Mouse (Mus musculus): Measurements from ENCODE around the gene Defb19. TPM values are rescaled to one million over a fixed set of nuclear protein-coding genes. Genes with fewer than 3 reads are reported as not detected.

The Defb19 gene
- polyA plus RNA-seq, 1 experiment from 2014 or later = 1.0 TPM

- no peak for ATAC-seq (ENCODE audit: extremely low read depth, insufficient number of reproducible peaks, low FRiP score, low TSS enrichment)
- Histone ChIP-seq H3K4me1 (peaks cover 11% of the 10 kb centered on the region), H3K27ac (replicated peaks) (no peak overlapping the region), H3K27me3 (replicated peaks) (no peaks in the 10 kb centered on the region), H3K9me3 (no peaks in the 10 kb centered on the region), H3K4me3 (no peak overlapping the region), H3K4me2 (no peak overlapping the region), H3K9ac (no peak overlapping the region), H3K36me3 (no peaks in the 10 kb centered on the region)
- 47% methylated on average over 11 of the region's 11 CpGs for WGBS
Measured at GRCm38 (mm10) chr2:152580612-152581011, 500 bp upstream of the Defb19 start.

GRCm38 (mm10) chr2:152573484-152573883, 6.6 kb downstream of the Defb19 start:
- no peak overlapping the region for H3K9ac ChIP-seq
- H3K27ac ChIP-seq (replicated peaks) = no peak overlapping the region
- H3K36me3 ChIP-seq = no peaks in the 10 kb centered on the region
- no peaks in the 10 kb centered on the region for H3K9me3 ChIP-seq
- H3K27me3 ChIP-seq (replicated peaks) = peaks cover 2% of the 10 kb centered on the region; the same call in 1 of the 2 replicates
- WGBS = 78% methylated on average over 8 of the region's 8 CpGs
- no peaks in the 10 kb centered on the region for H3K4me1 ChIP-seq
- no peak overlapping the region for H3K4me3 ChIP-seq
- ATAC-seq (ENCODE audit: extremely low read depth, insufficient number of reproducible peaks, low FRiP score, low TSS enrichment) = no peak
- H3K4me2 ChIP-seq = no peak overlapping the region

- H3K4me2 ChIP-seq = no peak within 1 kb of the TSS
- WGBS = 56% methylated on average over 11 of the region's 11 CpGs
- no peak for ATAC-seq (ENCODE audit: extremely low read depth, insufficient number of reproducible peaks, low FRiP score, low TSS enrichment)
- H3K27ac ChIP-seq (replicated peaks) = no peak within 1 kb of the TSS
- H3K9me3 ChIP-seq = no peaks in the 10 kb centered on the region
- peaks cover 2% of the 10 kb centered on the region; the same call in 1 of the 2 replicates for H3K27me3 ChIP-seq (replicated peaks)
- no peak within 1 kb of the TSS for H3K9ac ChIP-seq
- no peaks in the 10 kb centered on the region for H3K36me3 ChIP-seq
- no peak within 1 kb of the TSS for H3K4me3 ChIP-seq
- H3K4me1 ChIP-seq = no peaks in the 10 kb centered on the region
Measured at GRCm38 (mm10) chr2:152572114-152572794, 7.9 kb downstream of the Defb19 start, which contains the start of gene Defb21. TSS of gene Defb21 (plus strand) at chr2:152572744.

- no peak overlapping the region for H3K4me3 ChIP-seq
- H3K9ac ChIP-seq = no peak overlapping the region
- WGBS = 81% methylated on average over 6 of the region's 6 CpGs
- H3K4me1 ChIP-seq = no peaks in the 10 kb centered on the region
- no peaks in the 10 kb centered on the region for H3K9me3 ChIP-seq
- no peak for ATAC-seq (ENCODE audit: extremely low read depth, insufficient number of reproducible peaks, low FRiP score, low TSS enrichment)
- H3K27me3 ChIP-seq (replicated peaks) = peaks cover 2% of the 10 kb centered on the region; the same call in 1 of the 2 replicates
- no peak overlapping the region for H3K27ac ChIP-seq (replicated peaks)
- H3K36me3 ChIP-seq = no peaks in the 10 kb centered on the region
- no peak overlapping the region for H3K4me2 ChIP-seq
Measured at GRCm38 (mm10) chr2:152570313-152570712, 9.8 kb downstream of the Defb19 start.

GRCm38 (mm10) chr2:152569881-152570280, 10.2 kb downstream of the Defb19 start:
- H3K4me2 ChIP-seq = no peak overlapping the region
- no peaks in the 10 kb centered on the region for H3K36me3 ChIP-seq
- no peaks in the 10 kb centered on the region for H3K9me3 ChIP-seq
- WGBS = 70% methylated on average over 4 of the region's 4 CpGs
- no peak overlapping the region for H3K9ac ChIP-seq
- ATAC-seq (ENCODE audit: extremely low read depth, insufficient number of reproducible peaks, low FRiP score, low TSS enrichment) = no peak
- H3K4me3 ChIP-seq = no peak overlapping the region
- peaks cover 2% of the 10 kb centered on the region; the same call in 1 of the 2 replicates for H3K27me3 ChIP-seq (replicated peaks)
- H3K27ac ChIP-seq (replicated peaks) = no peak overlapping the region
- H3K4me1 ChIP-seq = no peaks in the 10 kb centered on the region

GRCm38 (mm10) chr2:152569038-152569437, 11.1 kb downstream of the Defb19 start, which contains the start of gene Gm17416:
TSS of gene Gm17416 (plus strand) at chr2:152569338.
- Histone ChIP-seq H3K27me3 (replicated peaks) (peaks cover 2% of the 10 kb centered on the region; the same call in 1 of the 2 replicates), H3K9me3 (no peaks in the 10 kb centered on the region), H3K4me1 (no peaks in the 10 kb centered on the region), H3K4me3 (no peak within 1 kb of the TSS), H3K36me3 (no peaks in the 10 kb centered on the region), H3K27ac (replicated peaks) (no peak within 1 kb of the TSS), H3K9ac (no peak within 1 kb of the TSS), H3K4me2 (no peak within 1 kb of the TSS)
- no peak for ATAC-seq (ENCODE audit: extremely low read depth, insufficient number of reproducible peaks, low FRiP score, low TSS enrichment)
- WGBS = 80% methylated on average over 5 of the region's 5 CpGs

GRCm38 (mm10) chr2:152556655-152557054, 23.5 kb downstream of the Defb19 start:
- no peak overlapping the region for H3K27ac ChIP-seq (replicated peaks)
- H3K9me3 ChIP-seq = no peaks in the 10 kb centered on the region
- H3K4me3 ChIP-seq = no peak overlapping the region
- ATAC-seq (ENCODE audit: extremely low read depth, insufficient number of reproducible peaks, low FRiP score, low TSS enrichment) = no peak
- no peak overlapping the region for H3K9ac ChIP-seq
- no peak overlapping the region for H3K4me2 ChIP-seq
- H3K4me1 ChIP-seq = 0 out of 2 replicates have a peak, but pooled peaks cover 3% of the 10 kb centered on the region
- H3K27me3 ChIP-seq (replicated peaks) = peaks cover 8% of the 10 kb centered on the region; the same call in 1 of the 2 replicates
- H3K36me3 ChIP-seq = no peaks in the 10 kb centered on the region
- WGBS = 81% methylated on average over 7 of the region's 7 CpGs

- Histone ChIP-seq H3K27ac (replicated peaks) (no peak overlapping the region), H3K9ac (0 out of 2 replicates have a peak overlapping the region, but pooled peaks have one; percentile 47), H3K9me3 (no peaks in the 10 kb centered on the region), H3K4me2 (peak overlapping the region; percentile 52), H3K36me3 (no peaks in the 10 kb centered on the region), H3K27me3 (replicated peaks) (peaks cover 8% of the 10 kb centered on the region; the same call in 1 of the 2 replicates), H3K4me1 (0 out of 2 replicates have a peak, but pooled peaks cover 3% of the 10 kb centered on the region), H3K4me3 (peak overlapping the region; percentile 16; the same call in 1 of the 2 replicates)
- ATAC-seq (ENCODE audit: extremely low read depth, insufficient number of reproducible peaks, low FRiP score, low TSS enrichment) = no peak
- WGBS = 10% methylated on average over 16 of the region's 16 CpGs
Measured at GRCm38 (mm10) chr2:152553774-152554423, 26.2 kb downstream of the Defb19 start.

GRCm38 (mm10) chr2:152548124-152548523, 32.0 kb downstream of the Defb19 start:
- H3K4me1 ChIP-seq = peaks cover 8% of the 10 kb centered on the region; the same call in 1 of the 2 replicates
- ATAC-seq (ENCODE audit: extremely low read depth, insufficient number of reproducible peaks, low FRiP score, low TSS enrichment) = no peak
- WGBS = 73% methylated on average over 5 of the region's 5 CpGs

GRCm38 (mm10) chr2:152544691-152545090, 35.4 kb downstream of the Defb19 start:
- Histone ChIP-seq H3K4me1 (peaks cover 8% of the 10 kb centered on the region; the same call in 1 of the 2 replicates), H3K9ac (no peak overlapping the region), H3K36me3 (no peaks in the 10 kb centered on the region), H3K4me3 (no peak overlapping the region), H3K27ac (replicated peaks) (no peak overlapping the region), H3K27me3 (replicated peaks) (no peaks in the 10 kb centered on the region), H3K4me2 (no peak overlapping the region), H3K9me3 (0 out of 2 replicates have a peak, but pooled peaks cover 4% of the 10 kb centered on the region)
- ATAC-seq (ENCODE audit: extremely low read depth, insufficient number of reproducible peaks, low FRiP score, low TSS enrichment) = no peak
- 19% methylated on average over 4 of the region's 4 CpGs for WGBS

More at GRCm38 (mm10) chr2:152548124-152548523, 32.0 kb downstream of the Defb19 start:
- Histone ChIP-seq H3K27me3 (replicated peaks) (no peaks in the 10 kb centered on the region), H3K36me3 (no peaks in the 10 kb centered on the region), H3K4me2 (no peak overlapping the region), H3K27ac (replicated peaks) (no peak overlapping the region), H3K4me3 (no peak overlapping the region), H3K9ac (no peak overlapping the region), H3K9me3 (no peaks in the 10 kb centered on the region)

- Histone ChIP-seq H3K9ac (no peak overlapping the region), H3K4me1 (peaks cover 8% of the 10 kb centered on the region; the same call in 1 of the 2 replicates), H3K9me3 (0 out of 2 replicates have a peak, but pooled peaks cover 4% of the 10 kb centered on the region), H3K4me3 (no peak overlapping the region), H3K4me2 (no peak overlapping the region), H3K27me3 (replicated peaks) (no peaks in the 10 kb centered on the region), H3K27ac (replicated peaks) (no peak overlapping the region), H3K36me3 (no peaks in the 10 kb centered on the region)
- 55% methylated on average over 4 of the region's 4 CpGs for WGBS
- no peak for ATAC-seq (ENCODE audit: extremely low read depth, insufficient number of reproducible peaks, low FRiP score, low TSS enrichment)
Measured at GRCm38 (mm10) chr2:152543478-152543877, 36.6 kb downstream of the Defb19 start.
